Comparison of ENCODE assay signal across 12 mouse cellular contexts in the genomic region with DNA sequence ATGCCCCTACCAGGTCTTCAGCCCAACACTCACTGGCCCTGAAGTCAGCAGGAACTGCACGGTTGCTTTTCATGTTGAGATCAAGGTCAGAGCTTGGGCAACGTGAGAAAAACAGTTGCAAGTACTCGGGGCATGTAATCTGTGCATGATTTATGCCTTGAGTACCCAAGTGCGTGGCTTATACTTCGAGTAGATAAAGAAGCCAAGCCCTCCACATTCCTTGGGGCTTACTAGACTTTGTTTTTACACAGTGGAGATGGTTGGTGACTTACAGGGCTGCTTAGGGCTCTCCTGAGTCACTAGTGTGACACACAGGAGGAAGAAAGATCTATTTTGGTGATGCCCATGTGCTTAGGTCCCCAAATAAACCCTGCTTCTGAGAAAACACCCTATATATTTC.
DNase-seq lines count a peak whose midpoint lies in the region; ATAC-seq and TF ChIP-seq lines count a peak whose summit lies in the region.
"Had no signal": no experiment of that assay in that cellular context is flagged by ENCODE, and none has a peak within 500 bp of the region (broad histone marks: within the 10 kb centered on the region; RNA-seq: fewer than 3 reads in every experiment).

No protein-coding gene starts in this region.

- H3K4me1 ChIP-seq in lung, embryonic 16.5 days (replicated peaks; ENCODE audit: control insufficient read depth, insufficient read depth, low read length) = peaks cover 5% of the 10 kb centered on the region; the same call in 1 of the 2 replicates
- H3K4me1 ChIP-seq in embryonic facial prominence, embryonic 10.5 days = peaks cover 58% of the 10 kb centered on the region
- H3K4me1 ChIP-seq: liver, embryonic 13.5 days; midbrain, embryonic 13.5 days had no signal

- no peaks in the 10 kb centered on the region for H3K79me2 ChIP-seq in myocyte (ENCODE audit: control insufficient read depth, insufficient read depth)

- no peaks in the 10 kb centered on the region; the same call in 1 of the 2 replicates for H3K27me3 ChIP-seq in lung, embryonic 16.5 days (ENCODE audit: control insufficient read depth, insufficient read depth, low read depth, low read length)
- peaks cover 5% of the 10 kb centered on the region; the same call in 1 of the 2 replicates for H3K27me3 ChIP-seq in embryonic facial prominence, embryonic 10.5 days (replicated peaks; ENCODE audit: low read depth, poor library complexity, severe bottlenecking)
- no peaks in the 10 kb centered on the region for H3K27me3 ChIP-seq in myocyte (ENCODE audit: control insufficient read depth, insufficient read depth, insufficient read length)
- H3K27me3 ChIP-seq: liver, embryonic 13.5 days; midbrain, embryonic 13.5 days had no signal

- no peak overlapping the region for H3K27ac ChIP-seq in lung, embryonic 16.5 days (ENCODE audit: low read length)
- H3K27ac ChIP-seq in embryonic facial prominence, embryonic 10.5 days (replicated peaks) = peak overlapping the region; percentile 69
- H3K27ac ChIP-seq: heart, adult 2 months; liver, embryonic 13.5 days; midbrain, embryonic 13.5 days had no signal

- no peaks in the 10 kb centered on the region for H3K36me3 ChIP-seq in lung, embryonic 16.5 days (ENCODE audit: control insufficient read depth, insufficient read depth, low read length)
- H3K36me3 ChIP-seq in embryonic facial prominence, embryonic 10.5 days (replicated peaks) = no peaks in the 10 kb centered on the region
- H3K36me3 ChIP-seq in myocyte (ENCODE audit: control insufficient read depth, insufficient read depth) = no peaks in the 10 kb centered on the region
- H3K36me3 ChIP-seq: liver, embryonic 13.5 days; midbrain, embryonic 13.5 days had no signal

- no peaks in the 10 kb centered on the region for H3K9me3 ChIP-seq in lung, embryonic 16.5 days (ENCODE audit: control insufficient read depth, low read length)
- H3K9me3 ChIP-seq in embryonic facial prominence, embryonic 10.5 days = no peaks in the 10 kb centered on the region
- H3K9me3 ChIP-seq: liver, embryonic 13.5 days; midbrain, embryonic 13.5 days had no signal

- H3K9ac ChIP-seq in lung, embryonic 16.5 days (ENCODE audit: low read length) = no peak overlapping the region
- H3K9ac ChIP-seq: liver, embryonic 13.5 days; midbrain, embryonic 13.5 days had no signal

- ATAC-seq in lung, embryonic 16.5 days (ENCODE audit: low read depth) = 0 out of 2 replicates have a peak, but pooled peaks have one; percentile 52
- ATAC-seq: forebrain, embryonic 16.5 days; midbrain, embryonic 13.5 days had no signal

- H3ac ChIP-seq in myocyte (ENCODE audit: control insufficient read depth, insufficient read length) = no peak overlapping the region

- TF ChIP-seq POLR2A in myocyte (IDR thresholded peaks at IDR 0.05; ENCODE audit: insufficient read length, low read depth) = no peak

- peak; percentile 27 for DNase-seq in embryo, embryonic 10.5 days (ENCODE audit: low spot score)
- no peak for DNase-seq in embryo, embryonic 9.5 days (ENCODE audit: extremely low spot score)
- DNase-seq in lung, postnatal 14 days = no peak
- DNase-seq in embryonic facial prominence, embryonic 10.5 days (ENCODE audit: low spot score) = no peak
- DNase-seq in adipocyte (ENCODE audit: low spot score) = no peak
- DNase-seq in T-cell, adult 2 months (ENCODE audit: low spot score) = no peak
- DNase-seq: heart, adult 2 months; liver, embryonic 13.5 days had no signal

- H3K4me3 ChIP-seq in lung, embryonic 16.5 days (ENCODE audit: low read length) = no peak overlapping the region
- no peak overlapping the region for H3K4me3 ChIP-seq in embryonic facial prominence, embryonic 10.5 days
- H3K4me3 ChIP-seq in myocyte = no peak overlapping the region
- H3K4me3 ChIP-seq: heart, adult 2 months; liver, embryonic 13.5 days; midbrain, embryonic 13.5 days had no signal

- WGBS in lung, embryonic 16.5 days = 10% methylated on average over 5 of the region's 5 CpGs
- WGBS in embryonic facial prominence, embryonic 10.5 days = 62% methylated on average over 5 of the region's 5 CpGs

- H3K4me2 ChIP-seq in lung, embryonic 16.5 days (ENCODE audit: low read depth, low read length) = no peak overlapping the region
- peak overlapping the region; percentile 72 for H3K4me2 ChIP-seq in myocyte (ENCODE audit: low read depth)
- H3K4me2 ChIP-seq: liver, embryonic 13.5 days; midbrain, embryonic 13.5 days had no signal

TF ChIP-seq in myocyte, 11 proteins besides CTCF, POLR2A, EP300 and RAD21:
- TF ChIP-seq MYOD1 (IDR thresholded peaks at IDR 0.05; ENCODE audit: control insufficient read depth in 1 of 3, insufficient read length in 2 of 3, low read depth in 2 of 3) (no peak), POLR2AphosphoS2 (IDR thresholded peaks at IDR 0.05; ENCODE audit: insufficient read length, low read depth) (no peak), SRF (IDR thresholded peaks at IDR 0.05; ENCODE audit: control insufficient read depth, insufficient read length, low read depth) (no peak), CEBPB (IDR thresholded peaks at IDR 0.05; ENCODE audit: insufficient read depth, poor library complexity, severe bottlenecking) (no peak), USF1 (IDR thresholded peaks at IDR 0.05; ENCODE audit: low read depth) (no peak), MAX (IDR thresholded peaks at IDR 0.05; ENCODE audit: low read depth) (no peak), REST (IDR thresholded peaks at IDR 0.05; ENCODE audit: insufficient read depth, insufficient read length) (no peak), MYOG (IDR thresholded peaks at IDR 0.05; ENCODE audit: control insufficient read depth in 1 of 3, insufficient read depth in 1 of 3, insufficient read length in 2 of 3, low read depth in 2 of 3) (no peak), TCF12 (IDR thresholded peaks at IDR 0.05; ENCODE audit: insufficient read depth, poor library complexity, severe bottlenecking) (no peak), TCF3 (IDR thresholded peaks at IDR 0.05; ENCODE audit: insufficient read length, low read depth) (no peak), E2F4 (IDR thresholded peaks at IDR 0.05; ENCODE audit: insufficient read depth) (no peak)
